Mouse (Mus musculus): Measurements from ENCODE around the gene Hrh2.
A peak's percentile ranks its signal among the peaks of the same experiment; 100 is the strongest.

Gene Hrh2

GRCm38 (mm10) chr13:54269087-54269486 is 77.2 kb downstream of the Hrh2 start:
- DNase-seq (ENCODE audit: low spot score), result no peak

- no peak for DNase-seq (ENCODE audit: low spot score)
Observed at GRCm38 (mm10) chr13:54269628-54270027, 77.7 kb downstream of the Hrh2 start.

- no peak for DNase-seq (ENCODE audit: low spot score)
Observed at GRCm38 (mm10) chr13:54272076-54272475, 80.1 kb downstream of the Hrh2 start.

GRCm38 (mm10) chr13:54277406-54277805 is 85.5 kb downstream of the Hrh2 start:
- DNase-seq (ENCODE audit: low spot score), result no peak

- DNase-seq (ENCODE audit: low spot score), result no peak
Observed at GRCm38 (mm10) chr13:54280366-54280765, 88.4 kb downstream of the Hrh2 start.

GRCm38 (mm10) chr13:54281149-54281548 is 89.2 kb downstream of the Hrh2 start:
- DNase-seq (ENCODE audit: low spot score), result no peak

- DNase-seq (ENCODE audit: low spot score), result no peak
Observed at GRCm38 (mm10) chr13:54281623-54282022, 89.7 kb downstream of the Hrh2 start.

- peak; percentile 18 for DNase-seq (ENCODE audit: low spot score)
Observed at GRCm38 (mm10) chr13:54282149-54282860, 90.4 kb downstream of the Hrh2 start.

GRCm38 (mm10) chr13:54282861-54283206 is 90.9 kb downstream of the Hrh2 start:
- peak; percentile 51 for DNase-seq (ENCODE audit: low spot score)

All from MN1 (cell line).